Comparison of ENCODE assay signal across 10 mouse cellular contexts in genomic region chr14:25533631-25534395, GRCm38 (mm10).
A peak's percentile ranks its signal among the peaks of the same experiment; 100 is the strongest.
DNase-seq lines count a peak whose midpoint lies in the region; ATAC-seq lines count a peak whose summit lies in the region.
"Had no signal": no experiment of that assay in that cellular context is flagged by ENCODE, and none has a peak within 500 bp of the region (broad histone marks: within the 10 kb centered on the region; RNA-seq: fewer than 3 reads in every experiment).

No protein-coding gene starts in this region.

- no peaks in the 10 kb centered on the region for H3K9me3 ChIP-seq in heart, embryonic 12.5 days (replicated peaks)
- H3K9me3 ChIP-seq in limb, embryonic 15.5 days = no peaks in the 10 kb centered on the region

- no peak overlapping the region for H3K4me3 ChIP-seq in heart, embryonic 12.5 days
- no peak overlapping the region for H3K4me3 ChIP-seq in limb, embryonic 15.5 days
- H3K4me3 ChIP-seq: left cerebral cortex, adult 2 months had no signal

- ATAC-seq in heart, embryonic 12.5 days (ENCODE audit: insufficient number of reproducible peaks, low FRiP score) = no peak
- ATAC-seq in limb, embryonic 15.5 days (ENCODE audit: insufficient number of reproducible peaks, low FRiP score, low TSS enrichment, low read depth) = no peak

- H3K4me1 ChIP-seq in heart, embryonic 12.5 days (replicated peaks) = peaks cover 79% of the 10 kb centered on the region
- H3K4me1 ChIP-seq in limb, embryonic 15.5 days = peaks cover 53% of the 10 kb centered on the region

- no peak overlapping the region for H3K4me2 ChIP-seq in heart, embryonic 12.5 days
- no peak overlapping the region for H3K4me2 ChIP-seq in limb, embryonic 15.5 days

- peaks cover 33% of the 10 kb centered on the region for H3K36me3 ChIP-seq in heart, embryonic 12.5 days
- peaks cover 39% of the 10 kb centered on the region for H3K36me3 ChIP-seq in limb, embryonic 15.5 days
- H3K36me3 ChIP-seq: G1E had no signal

- peak overlapping the region; percentile 74 for H3K27ac ChIP-seq in heart, embryonic 12.5 days (ENCODE audit: poor library complexity, severe bottlenecking)
- peak overlapping the region; percentile 69 for H3K27ac ChIP-seq in limb, embryonic 15.5 days
- H3K27ac ChIP-seq: left cerebral cortex, adult 2 months had no signal

- 65% methylated on average over 9 of the region's 9 CpGs for WGBS in heart, embryonic 12.5 days
- WGBS in limb, embryonic 15.5 days = 69% methylated on average over 9 of the region's 9 CpGs

- no peak for DNase-seq in heart, adult 8-10 months (ENCODE audit: low spot score)
- peak; percentile 33 for DNase-seq in ovary, adult 18-20 months (ENCODE audit: low spot score)
- no peak for DNase-seq in ovary, postnatal 10 days (ENCODE audit: low spot score)
- DNase-seq in MN1 (ENCODE audit: low spot score) = no peak
- no peak for DNase-seq in cerebellum, adult 11 months
- no peak for DNase-seq in left cerebral cortex, adult 11 months (ENCODE audit: low spot score)

- H3K27me3 ChIP-seq in heart, embryonic 12.5 days (replicated peaks) = no peaks in the 10 kb centered on the region
- no peaks in the 10 kb centered on the region for H3K27me3 ChIP-seq in limb, embryonic 15.5 days

- H3K9ac ChIP-seq in heart, embryonic 12.5 days = peak overlapping the region; percentile 34; the same call in 1 of the 2 replicates
- no peak overlapping the region for H3K9ac ChIP-seq in limb, embryonic 15.5 days
